Mouse (Mus musculus): ENCODE measurements around the gene Tubg2.

DNA sequence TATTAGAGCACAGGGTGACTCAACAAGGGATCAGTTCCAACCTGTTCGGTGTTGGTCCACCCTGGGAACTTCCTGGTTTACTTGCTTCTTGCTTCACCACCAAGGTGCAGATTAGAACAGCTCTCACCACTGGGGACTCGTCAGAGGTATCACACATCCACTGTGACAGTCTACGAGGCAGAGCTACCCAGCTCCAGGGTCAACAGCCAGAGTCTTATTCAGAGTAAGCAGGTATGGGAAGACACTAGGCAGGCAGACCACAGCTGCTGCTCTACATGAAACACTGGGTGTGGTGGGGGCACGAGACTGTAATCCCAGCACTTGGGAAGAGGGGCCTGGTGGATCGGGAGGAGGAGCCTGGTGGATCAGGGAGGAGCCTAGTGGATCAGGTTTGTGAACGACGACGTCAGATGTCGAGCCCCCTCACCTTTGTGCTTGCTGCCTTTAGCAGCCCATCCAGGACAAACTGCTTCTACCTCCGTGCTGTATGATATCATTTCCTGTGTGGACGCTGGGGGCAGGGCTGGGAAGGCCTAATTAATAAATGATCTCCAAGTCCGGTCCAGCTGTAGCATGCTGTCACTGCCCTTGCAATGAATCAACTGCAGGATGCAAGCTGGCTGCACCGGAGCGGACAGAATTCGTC, 17.0 kb upstream of the Tubg2 start:
- TF ChIP-seq ZNF384 (IDR thresholded peaks at IDR 0.05; ENCODE audit: low read depth, low read length) = no peak
- no peak for TF ChIP-seq HCFC1 (IDR thresholded peaks at IDR 0.05; ENCODE audit: borderline replicate concordance, insufficient read depth, low read length)
- no peak for TF ChIP-seq ZC3H11A (IDR thresholded peaks at IDR 0.05; ENCODE audit: borderline replicate concordance, low read depth, low read length)
- TF ChIP-seq MAFK (IDR thresholded peaks at IDR 0.05; ENCODE audit: insufficient read depth, low read depth, low read length) = no peak
- TF ChIP-seq CHD2 (IDR thresholded peaks at IDR 0.05; ENCODE audit: low read depth, low read length) = no peak

All from ES-E14 (cell line).